Mouse (Mus musculus) kidney, embryonic 14.5 days (tissue): Measurements from ENCODE around the gene Tlr5. TPM values are rescaled to one million over a fixed set of nuclear protein-coding genes. Genes with fewer than 3 reads are reported as not detected.

Experiments
- ATAC-seq: fragments of 200-750 bp; cut with Nextera tagmentation; 2 replicates; pipeline ENCODE4 v1.8.0; 2017; ENCODE audit warnings: moderate number of reproducible peaks, mild to moderate bottlenecking, moderate TSS enrichment, moderate library complexity; ENCODE audit not compliant: low FRiP score, low TSS enrichment
- H3K27ac ChIP-seq: fragments of 300-500 bp; sonication (generic); 2 replicates; pipeline ENCODE4 v1.5.1; 2014; ENCODE audit warnings: low read depth, mild to moderate bottlenecking, low read length, moderate library complexity, mixed read lengths
- H3K27me3 ChIP-seq: fragments of 300-500 bp; sonication (generic); 2 replicates; pipeline ENCODE4 v1.6.1; 2014; ENCODE audit warnings: mild to moderate bottlenecking, low read length; ENCODE audit not compliant: control insufficient read depth, insufficient read depth
- H3K36me3 ChIP-seq: fragments of 300-500 bp; sonication (generic); 2 replicates; pipeline ENCODE4 v1.6.1; 2014; ENCODE audit warnings: low read length, mixed read lengths; ENCODE audit not compliant: control insufficient read depth, insufficient read depth
- H3K4me1 ChIP-seq: fragments of 300-500 bp; sonication (generic); 2 replicates; pipeline ENCODE4 v1.6.1; 2014; ENCODE audit warnings: low read length, mixed read lengths; ENCODE audit not compliant: control insufficient read depth, insufficient read depth
- H3K4me2 ChIP-seq: fragments of 300-500 bp; sonication (generic); replicated peaks from 2 replicates; pipeline ENCODE4 v1.6.1; 2014; ENCODE audit warnings: low read depth, mild to moderate bottlenecking, low read length
- H3K4me3 ChIP-seq: fragments of 300-500 bp; sonication (generic); 2 replicates; pipeline ENCODE4 v1.5.1; 2014; ENCODE audit warnings: mild to moderate bottlenecking, low read length
- H3K9ac ChIP-seq: fragments of 300-500 bp; sonication (generic); 2 replicates; pipeline ENCODE4 v1.6.1; 2014; ENCODE audit warnings: low read depth, mild to moderate bottlenecking, low read length, moderate library complexity
- H3K9me3 ChIP-seq: fragments of 300-500 bp; sonication (generic); 2 replicates; pipeline ENCODE4 v1.6.1; 2016; ENCODE audit warnings: low read length; ENCODE audit not compliant: control insufficient read depth
- WGBS: fragments of 180-500 bp; shearing (Covaris S2); extraction: QIAGEN DNeasy Blood & Tissue Kit; methylation state at CpG from one replicate; pipeline ENCODE4 v1.1.7; 2014; 5-methylcytosine and 5-hydroxymethylcytosine counted together
- polyA plus RNA-seq: library from polyadenylated mRNA; unstranded; fragments of >200 nt; fragmentation: Nextera tagmentation; extraction: Ambion mirVana; gene quantifications from 2 replicates; pipeline ENCODE4 v1.2.1, GENCODE M21; 2014

Gene Tlr5
- polyA plus RNA-seq, 1 experiment from 2014 or later: 1.1 TPM

GRCm38 (mm10) chr1:182918718-182919346, 35.8 kb upstream of the Tlr5 start:
- Histone ChIP-seq H3K9ac (no peak overlapping the region), H3K4me3 (no peak overlapping the region), H3K27ac (no peak overlapping the region), H3K4me1 (no peaks in the 10 kb centered on the region), H3K4me2 (no peak overlapping the region), H3K36me3 (no peaks in the 10 kb centered on the region), H3K9me3 (no peaks in the 10 kb centered on the region), H3K27me3 (no peaks in the 10 kb centered on the region)
- WGBS: 51% methylated on average over 8 of the region's 8 CpGs
- ATAC-seq: no peak

DNA sequence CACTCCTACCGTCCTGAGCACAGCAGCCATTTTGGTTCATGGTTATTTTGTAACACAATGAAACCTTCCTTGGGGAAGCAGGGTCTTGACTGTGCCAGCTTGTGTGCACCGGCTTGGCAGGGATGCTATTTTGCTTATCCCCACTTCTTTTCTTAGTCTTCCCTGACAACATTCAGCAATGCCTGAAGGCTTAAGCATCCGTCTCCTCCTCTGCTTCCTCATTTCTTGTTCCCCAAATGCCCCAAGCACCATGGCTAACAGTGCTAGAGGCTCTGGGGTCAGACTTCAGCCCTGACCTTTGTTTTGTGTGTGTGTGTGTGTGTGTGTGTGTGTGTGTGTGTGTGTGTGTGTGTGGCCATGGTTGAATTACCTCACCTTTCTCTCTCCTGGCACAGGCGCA, 31.8 kb upstream of the Tlr5 start:
- no peaks in the 10 kb centered on the region for H3K36me3 ChIP-seq
- no peaks in the 10 kb centered on the region for H3K4me1 ChIP-seq
- no peak for ATAC-seq
- no peak overlapping the region for H3K4me3 ChIP-seq
- H3K9me3 ChIP-seq: no peaks in the 10 kb centered on the region
- no peaks in the 10 kb centered on the region for H3K27me3 ChIP-seq
- H3K27ac ChIP-seq: no peak overlapping the region
- 82% methylated on average over 4 of the region's 4 CpGs for WGBS
- no peak overlapping the region for H3K9ac ChIP-seq
- no peak overlapping the region for H3K4me2 ChIP-seq

- no peak overlapping the region for H3K9ac ChIP-seq
- no peak for ATAC-seq
- no peak overlapping the region for H3K4me2 ChIP-seq
- H3K27ac ChIP-seq: no peak overlapping the region
- WGBS: 86% methylated on average over 6 of the region's 6 CpGs
- H3K4me3 ChIP-seq: no peak overlapping the region
- H3K4me1 ChIP-seq: no peaks in the 10 kb centered on the region
- no peaks in the 10 kb centered on the region for H3K27me3 ChIP-seq
- no peaks in the 10 kb centered on the region for H3K36me3 ChIP-seq
- no peaks in the 10 kb centered on the region for H3K9me3 ChIP-seq
Measured at GRCm38 (mm10) chr1:182926465-182926864, 28.1 kb upstream of the Tlr5 start.

DNA sequence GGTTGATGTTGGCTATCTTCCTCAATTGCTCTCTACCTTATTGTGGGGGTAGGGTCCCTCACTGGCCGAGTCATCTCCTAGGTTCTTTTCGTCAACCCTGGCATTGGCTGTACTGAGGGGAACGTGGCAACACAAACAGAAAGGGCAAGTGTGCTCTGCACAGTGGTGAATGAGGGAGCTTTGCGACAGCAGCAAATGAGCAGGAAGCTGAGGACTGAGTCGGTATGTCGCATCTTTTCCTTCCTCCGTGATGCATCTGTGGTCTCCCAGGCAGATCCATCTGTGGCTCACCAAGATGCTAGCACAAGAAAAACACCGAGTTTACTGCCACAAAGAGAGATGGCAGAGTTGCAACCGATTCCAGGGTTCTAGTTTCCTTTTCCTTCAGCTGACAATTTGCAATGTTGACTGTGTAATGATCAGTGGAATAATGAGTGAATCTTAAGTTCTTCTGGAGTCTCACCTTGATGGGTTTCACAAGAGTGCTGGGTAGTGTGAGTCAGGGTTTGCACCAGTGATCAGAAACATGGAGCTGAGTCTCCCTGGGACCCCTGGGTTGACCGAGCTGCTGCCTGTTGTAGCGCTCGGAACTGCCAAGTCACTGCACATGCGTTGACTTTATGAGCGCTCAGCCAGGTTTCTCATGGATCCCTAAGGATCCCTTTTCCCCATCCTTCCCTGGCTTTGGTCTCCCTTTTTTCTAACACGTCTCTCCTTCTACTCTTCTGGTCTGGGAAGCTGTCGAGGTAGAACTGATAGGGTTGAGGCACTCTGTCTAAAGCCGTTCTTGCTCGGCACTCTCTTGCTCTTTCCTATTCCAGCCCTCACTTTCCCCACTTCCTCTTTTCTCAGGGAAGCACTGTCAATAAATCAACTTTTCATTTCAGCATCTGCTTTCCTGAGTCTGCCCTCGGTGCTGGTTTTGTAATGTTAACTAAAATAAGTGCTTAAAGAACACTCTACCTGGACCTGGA, 26.4 kb upstream of the Tlr5 start:
- H3K4me1 ChIP-seq: no peaks in the 10 kb centered on the region
- no peak for ATAC-seq
- no peaks in the 10 kb centered on the region for H3K27me3 ChIP-seq
- no peak overlapping the region for H3K27ac ChIP-seq
- 71% methylated on average over 19 of the region's 19 CpGs for WGBS
- H3K9me3 ChIP-seq: no peaks in the 10 kb centered on the region
- H3K36me3 ChIP-seq: no peaks in the 10 kb centered on the region
- no peak overlapping the region for H3K9ac ChIP-seq
- no peak overlapping the region for H3K4me3 ChIP-seq
- H3K4me2 ChIP-seq: no peak overlapping the region

DNA sequence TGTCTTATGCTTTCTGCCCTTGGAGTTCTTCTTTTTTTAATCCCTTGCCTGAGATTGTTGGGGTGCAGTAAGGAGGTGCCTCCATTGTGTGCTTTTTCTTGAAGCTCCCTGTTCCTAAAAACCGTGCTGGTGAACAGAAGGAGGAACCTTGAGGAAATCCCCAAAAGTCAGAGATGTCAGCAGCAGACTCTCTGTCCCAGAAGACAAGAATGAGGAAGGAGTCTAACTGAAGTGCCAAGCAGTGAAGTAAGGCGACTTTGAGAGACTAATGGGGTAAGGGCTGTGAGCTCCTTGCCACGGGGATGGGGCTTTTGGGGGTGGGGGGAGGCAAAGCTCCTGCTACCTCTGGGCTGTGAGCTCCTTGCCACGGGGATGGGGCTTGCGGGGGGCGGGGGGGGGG, 19.1 kb upstream of the Tlr5 start:
- H3K27ac ChIP-seq: no peak overlapping the region
- no peak overlapping the region for H3K4me3 ChIP-seq
- no peaks in the 10 kb centered on the region for H3K36me3 ChIP-seq
- ATAC-seq: no peak
- H3K4me2 ChIP-seq: no peak overlapping the region
- H3K27me3 ChIP-seq: no peaks in the 10 kb centered on the region
- WGBS: 54% methylated on average over 6 of the region's 6 CpGs
- no peaks in the 10 kb centered on the region for H3K4me1 ChIP-seq
- H3K9ac ChIP-seq: no peak overlapping the region
- no peaks in the 10 kb centered on the region for H3K9me3 ChIP-seq

GRCm38 (mm10) chr1:182937486-182938120, 17.0 kb upstream of the Tlr5 start:
- Histone ChIP-seq H3K4me3 (no peak overlapping the region), H3K4me2 (no peak overlapping the region), H3K27me3 (no peaks in the 10 kb centered on the region), H3K9me3 (no peaks in the 10 kb centered on the region), H3K4me1 (no peaks in the 10 kb centered on the region), H3K27ac (no peak overlapping the region), H3K36me3 (no peaks in the 10 kb centered on the region), H3K9ac (no peak overlapping the region)
- 52% methylated on average over 10 of the region's 10 CpGs for WGBS
- no peak for ATAC-seq

DNA sequence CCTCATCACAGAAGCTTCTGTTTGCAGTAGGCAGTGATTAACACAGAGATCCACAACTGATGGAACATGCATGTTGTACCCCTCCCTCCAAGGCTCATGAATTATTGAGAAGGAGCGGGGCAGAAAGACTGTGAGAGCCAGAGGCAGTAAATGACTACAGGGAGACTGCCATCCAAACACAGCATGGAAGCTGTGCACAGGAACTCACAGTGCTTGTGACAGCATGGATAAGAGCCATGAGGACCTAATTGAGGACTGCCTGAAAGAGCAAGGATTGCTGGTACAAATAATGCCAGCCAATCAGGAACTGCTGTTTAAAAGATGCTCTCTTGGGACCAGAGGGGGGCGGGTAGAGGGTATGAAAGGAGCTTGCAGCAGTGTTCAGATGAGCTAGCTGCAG, 12.7 kb upstream of the Tlr5 start:
- no peak overlapping the region for H3K4me3 ChIP-seq
- ATAC-seq: no peak
- no peaks in the 10 kb centered on the region for H3K36me3 ChIP-seq
- no peak overlapping the region for H3K27ac ChIP-seq
- no peaks in the 10 kb centered on the region for H3K4me1 ChIP-seq
- H3K4me2 ChIP-seq: no peak overlapping the region
- no peak overlapping the region for H3K9ac ChIP-seq
- no peaks in the 10 kb centered on the region for H3K27me3 ChIP-seq
- no peaks in the 10 kb centered on the region for H3K9me3 ChIP-seq
- WGBS: 93% methylated on average over 2 of the region's 2 CpGs

GRCm38 (mm10) chr1:182943911-182944310, 10.7 kb upstream of the Tlr5 start:
- Histone ChIP-seq H3K4me3 (no peak overlapping the region), H3K27me3 (no peaks in the 10 kb centered on the region), H3K36me3 (no peaks in the 10 kb centered on the region), H3K9me3 (no peaks in the 10 kb centered on the region), H3K4me1 (no peaks in the 10 kb centered on the region), H3K9ac (no peak overlapping the region), H3K27ac (no peak overlapping the region), H3K4me2 (no peak overlapping the region)
- 84% methylated on average over 3 of the region's 3 CpGs for WGBS
- ATAC-seq: no peak

- Histone ChIP-seq H3K27ac (no peak overlapping the region), H3K4me3 (no peak overlapping the region), H3K9me3 (no peaks in the 10 kb centered on the region), H3K4me2 (no peak overlapping the region), H3K27me3 (no peaks in the 10 kb centered on the region), H3K4me1 (no peaks in the 10 kb centered on the region), H3K36me3 (no peaks in the 10 kb centered on the region), H3K9ac (no peak overlapping the region)
- 75% methylated on average over 5 of the region's 5 CpGs for WGBS
- no peak for ATAC-seq
Measured at GRCm38 (mm10) chr1:182944638-182945037, 9.9 kb upstream of the Tlr5 start.
